Mouse (Mus musculus) heart, postnatal 0 days (tissue): Measurements from ENCODE around the gene Col5a1.

Source experiments
- CTCF ChIP-seq: IDR thresholded peaks from 2 replicates; pipeline ENCODE4 v1.5.1; 2016; ENCODE audit warnings: antibody characterized with exemption, control low read depth, low read depth
- EP300 ChIP-seq: IDR thresholded peaks from 2 replicates; pipeline ENCODE4 v1.6.1; 2016; ENCODE audit warnings: antibody characterized with exemption, low read depth

DNA sequence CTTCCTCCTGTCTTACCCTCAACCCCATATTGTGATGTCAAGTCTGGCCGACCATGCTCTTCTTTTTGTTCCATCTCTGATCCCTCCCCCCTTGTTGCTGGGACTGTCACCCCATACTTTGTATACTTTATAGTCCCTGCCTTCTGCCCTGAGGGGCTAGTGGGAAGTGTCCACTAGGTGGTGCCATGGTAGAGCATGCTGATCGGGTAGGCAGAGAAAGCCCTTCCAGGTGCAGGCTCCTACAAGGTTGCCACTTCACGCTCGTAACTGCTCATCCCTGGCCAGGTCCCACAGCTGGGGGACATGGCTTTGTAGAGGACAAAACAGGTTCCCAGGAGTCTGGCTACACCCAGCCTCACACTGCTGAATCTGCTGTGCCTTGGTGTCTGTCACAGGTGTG lies 29.5 kb downstream of the Col5a1 start:
- peak; percentile 58 for TF ChIP-seq CTCF
- TF ChIP-seq EP300 = no peak
